Mouse (Mus musculus) thymus, postnatal 14 days (tissue): ENCODE results near the gene Pelp1.
"Not testable (repeated sequence)": the region's sequence is repeated elsewhere in the genome, so short reads cannot be mapped to it uniquely, and the experiment has no call there.

Experiments
- DNase-seq: peaks from one replicate; pipeline ENCODE4 v3.0.0; 2021

Gene Pelp1

GRCm38 (mm10) chr11:70409594-70410296, at the start of gene Pelp1:
Gene Pelp1, minus strand, starts transcription at chr11:70410031.
- DNase-seq, result peak; percentile 94

GRCm38 (mm10) chr11:70458688-70459600, 49.1 kb upstream of the Pelp1 start, which contains the start of gene Zmynd15:
Gene Zmynd15, plus strand, starts transcription at chr11:70459433.
- no peak for DNase-seq

- no peak for DNase-seq
Measured at GRCm38 (mm10) chr11:70453261-70454044, 43.6 kb upstream of the Pelp1 start.

- DNase-seq, result peak; percentile 92
Measured at GRCm38 (mm10) chr11:70451797-70452498, 42.1 kb upstream of the Pelp1 start, which contains the start of gene Med11. Gene Med11, plus strand, starts transcription at chr11:70451919.

- DNase-seq, result no peak
Measured at GRCm38 (mm10) chr11:70450926-70451325, 41.1 kb upstream of the Pelp1 start.

GRCm38 (mm10) chr11:70447373-70447772, 37.5 kb upstream of the Pelp1 start:
- no peak for DNase-seq

GRCm38 (mm10) chr11:70446756-70447155, 36.9 kb upstream of the Pelp1 start:
- no peak for DNase-seq

GRCm38 (mm10) chr11:70444667-70445066, 34.8 kb upstream of the Pelp1 start:
- no peak for DNase-seq

- no peak for DNase-seq
Measured at GRCm38 (mm10) chr11:70443964-70444363, 34.1 kb upstream of the Pelp1 start.

- no peak for DNase-seq
Measured at GRCm38 (mm10) chr11:70441882-70442281, 32.1 kb upstream of the Pelp1 start.

- no peak for DNase-seq
Measured at GRCm38 (mm10) chr11:70440637-70441036, 30.8 kb upstream of the Pelp1 start.

GRCm38 (mm10) chr11:70438728-70439374, 29.0 kb upstream of the Pelp1 start:
- DNase-seq, result no peak

GRCm38 (mm10) chr11:70437426-70437825, 27.6 kb upstream of the Pelp1 start:
- DNase-seq, result peak; percentile 30

- DNase-seq, result peak; percentile 78
Measured at GRCm38 (mm10) chr11:70435476-70435875, 25.6 kb upstream of the Pelp1 start.

GRCm38 (mm10) chr11:70433951-70434350, 24.1 kb upstream of the Pelp1 start:
- peak; percentile 32 for DNase-seq

GRCm38 (mm10) chr11:70433569-70433943, 23.7 kb upstream of the Pelp1 start:
- DNase-seq, result no peak

GRCm38 (mm10) chr11:70432895-70433568, 23.2 kb upstream of the Pelp1 start:
- DNase-seq, result peak; percentile 44

- peak; percentile 100 for DNase-seq
Measured at GRCm38 (mm10) chr11:70432048-70432894, 22.4 kb upstream of the Pelp1 start, which contains the start of gene Arrb2. Gene Arrb2, plus strand, starts transcription at chr11:70432635.

GRCm38 (mm10) chr11:70431574-70431973, 21.7 kb upstream of the Pelp1 start:
- DNase-seq, result no peak

- DNase-seq, result not testable (repeated sequence)
Measured at GRCm38 (mm10) chr11:70426598-70426997, 16.8 kb upstream of the Pelp1 start.
